ENCODE assay signal across 14 mouse cellular contexts in the genomic region with DNA sequence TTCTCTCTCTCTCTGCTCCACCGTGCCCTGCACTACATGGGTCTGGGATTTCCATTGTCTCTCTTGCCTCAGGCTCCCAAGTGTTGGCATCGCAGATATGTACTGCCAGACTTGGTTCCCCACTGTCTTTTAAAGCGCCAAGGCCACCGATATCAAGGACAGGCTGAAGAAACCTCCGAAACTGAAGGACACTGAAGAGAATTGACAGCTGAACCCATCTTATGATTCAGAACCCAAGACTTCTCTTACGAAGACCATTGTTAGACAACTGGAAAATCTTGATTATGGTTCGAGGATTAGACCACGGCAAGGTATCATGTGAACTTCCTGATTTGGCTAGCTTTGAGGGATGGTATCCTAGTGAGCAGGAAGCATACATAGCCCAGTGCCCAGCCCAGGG.
"Had no signal": no experiment of that assay in that cellular context is flagged by ENCODE, and none has a peak within 500 bp of the region (broad histone marks: within the 10 kb centered on the region; RNA-seq: fewer than 3 reads in every experiment).

No protein-coding gene starts in this region.

- H3K4me2 ChIP-seq: lung, embryonic 14.5 days; midbrain, embryonic 12.5 days; neural tube, embryonic 12.5 days; stomach, embryonic 15.5 days had no signal

- DNase-seq: lung, adult 18-20 months; lung, embryonic 14.5 days; lung, postnatal 10 days; lung, postnatal 4 days; midbrain, embryonic 14.5 days; right cerebral cortex, postnatal 14 days; thymus, adult 2 months; thymus, postnatal 25 days; thymus, postnatal 4 days had no signal

- H3K9me3 ChIP-seq: midbrain, embryonic 12.5 days; neural tube, embryonic 12.5 days; stomach, embryonic 15.5 days had no signal

- ATAC-seq: midbrain, embryonic 16.5 days had no signal

- H3K27me3 ChIP-seq: neural tube, embryonic 12.5 days; stomach, embryonic 15.5 days had no signal

- H3K4me3 ChIP-seq: midbrain, embryonic 12.5 days; neural tube, embryonic 12.5 days; stomach, embryonic 15.5 days had no signal

- H3K27ac ChIP-seq: midbrain, embryonic 12.5 days; neural tube, embryonic 12.5 days; stomach, embryonic 15.5 days; stomach, postnatal 0 days had no signal

- H3K9ac ChIP-seq: lung, embryonic 14.5 days; midbrain, embryonic 12.5 days; neural tube, embryonic 12.5 days; stomach, embryonic 15.5 days had no signal

- H3K36me3 ChIP-seq: midbrain, embryonic 12.5 days; neural tube, embryonic 12.5 days; stomach, embryonic 15.5 days had no signal
